Mouse (Mus musculus) heart, postnatal 14 days (tissue): ENCODE data around the gene Rpusd2. TPM values are rescaled to one million over a fixed set of nuclear protein-coding genes. Genes with fewer than 3 reads are reported as not detected.
"Not testable (repeated sequence)": the region's sequence is repeated elsewhere in the genome, so short reads cannot be mapped to it uniquely, and the experiment has no call there.

ENCODE experiments used
- DNase-seq, 2 experiments: peaks; one replicate each; pipeline ENCODE4 v3.0.0; 2021 to 2022
- intact Hi-C: fragments of 180-260 bp; cut with DNase I; formaldehyde crosslinking; loops from one replicate; pipeline ENCODE4 v1.15.1; 2025
- long read RNA-seq, 2 experiments: library from polyadenylated mRNA; stranded (forward); transcript quantifications; one replicate each; pipeline ENCODE4 v2.0.0; 2021
- total RNA-seq, 2 experiments: library from RNA; stranded (reverse); gene quantifications; 2 replicates each; pipeline ENCODE4 v1.2.3; 2021

Gene Rpusd2
- 1 to 10 TPM; 4.1 to 4.3 TPM for total RNA-seq
- long read RNA-seq, experiment 1, transcript Rpusd2-201 (3 exons, 2,706 nt): major isoform, 6 of 6 reads
- long read RNA-seq, experiment 1, partial matches to known transcripts: 0 of 6 reads
- long read RNA-seq, experiment 1, other reads (novel, unspliced or antisense): 0 of 6 reads
- long read RNA-seq, experiment 2, partial matches to known transcripts: 0 of 3 reads
- long read RNA-seq, experiment 2, other reads (novel, unspliced or antisense): 0 of 3 reads

- DNase-seq: peak; percentile 87 to 94
- intact Hi-C loops: loop anchor here (5.0 kb wide), 2 partner anchors 152 to 252 kb away; partner anchors contain the start of gene Vps18
Observed at GRCm38 (mm10) chr2:119034656-119035396, at the start of gene Rpusd2. Gene Rpusd2 (plus strand): TSS chr2:119034790.

- intact Hi-C loops: no loop called here
- DNase-seq: no peak
Observed at GRCm38 (mm10) chr2:118995490-118995889, 39.1 kb upstream of the Rpusd2 start.

GRCm38 (mm10) chr2:118995919-118996797, 38.4 kb upstream of the Rpusd2 start:
- intact Hi-C loops: no loop called here

GRCm38 (mm10) chr2:118996798-118997105, 37.8 kb upstream of the Rpusd2 start:
- intact Hi-C loops: no loop called here
- DNase-seq: no peak

More at GRCm38 (mm10) chr2:118995919-118996797, 38.4 kb upstream of the Rpusd2 start:
- DNase-seq: no peak

GRCm38 (mm10) chr2:118998115-118998866, 36.3 kb upstream of the Rpusd2 start:
- intact Hi-C loops: no loop called here

GRCm38 (mm10) chr2:118999025-118999639, 35.5 kb upstream of the Rpusd2 start:
- intact Hi-C loops: no loop called here
- no peak for DNase-seq

More at GRCm38 (mm10) chr2:118998115-118998866, 36.3 kb upstream of the Rpusd2 start:
- DNase-seq: no peak

- DNase-seq: no peak
- intact Hi-C loops: no loop called here
Observed at GRCm38 (mm10) chr2:119006886-119007285, 27.7 kb upstream of the Rpusd2 start.

GRCm38 (mm10) chr2:119009376-119009775, 25.2 kb upstream of the Rpusd2 start:
- intact Hi-C loops: no loop called here
- no peak for DNase-seq

- no peak for DNase-seq
- intact Hi-C loops: no loop called here
Observed at GRCm38 (mm10) chr2:119014989-119015388, 19.6 kb upstream of the Rpusd2 start.

- DNase-seq: peak; percentile 65
- intact Hi-C loops: no loop called here
Observed at GRCm38 (mm10) chr2:119015604-119016180, 18.9 kb upstream of the Rpusd2 start.

GRCm38 (mm10) chr2:119016312-119016711, 18.3 kb upstream of the Rpusd2 start:
- intact Hi-C loops, DNase-seq: not testable (repeated sequence)

GRCm38 (mm10) chr2:119017647-119018046, 16.9 kb upstream of the Rpusd2 start:
- DNase-seq: no peak
- intact Hi-C loops: no loop called here

- peak; percentile 69 to 73 for DNase-seq
- intact Hi-C loops: no loop called here
Observed at GRCm38 (mm10) chr2:119018391-119019122, 16.0 kb upstream of the Rpusd2 start.

- intact Hi-C loops: no loop called here
Observed at GRCm38 (mm10) chr2:119019131-119019530, 15.5 kb upstream of the Rpusd2 start.

GRCm38 (mm10) chr2:119019538-119019937, 15.1 kb upstream of the Rpusd2 start:
- no peak for DNase-seq

More at GRCm38 (mm10) chr2:119019131-119019530, 15.5 kb upstream of the Rpusd2 start:
- no peak for DNase-seq

GRCm38 (mm10) chr2:119023154-119023660, 11.4 kb upstream of the Rpusd2 start:
- DNase-seq: no peak
- intact Hi-C loops: no loop called here

More at GRCm38 (mm10) chr2:119019538-119019937, 15.1 kb upstream of the Rpusd2 start:
- intact Hi-C loops: no loop called here

- intact Hi-C loops: no loop called here
- no peak for DNase-seq
Observed at GRCm38 (mm10) chr2:119024536-119025238, 9.9 kb upstream of the Rpusd2 start.

- intact Hi-C loops: no loop called here
- no peak for DNase-seq
Observed at GRCm38 (mm10) chr2:119025239-119025616, 9.4 kb upstream of the Rpusd2 start.
